Mouse (Mus musculus): ENCODE measurements around the gene Pdgfc.

The Pdgfc gene

DNA sequence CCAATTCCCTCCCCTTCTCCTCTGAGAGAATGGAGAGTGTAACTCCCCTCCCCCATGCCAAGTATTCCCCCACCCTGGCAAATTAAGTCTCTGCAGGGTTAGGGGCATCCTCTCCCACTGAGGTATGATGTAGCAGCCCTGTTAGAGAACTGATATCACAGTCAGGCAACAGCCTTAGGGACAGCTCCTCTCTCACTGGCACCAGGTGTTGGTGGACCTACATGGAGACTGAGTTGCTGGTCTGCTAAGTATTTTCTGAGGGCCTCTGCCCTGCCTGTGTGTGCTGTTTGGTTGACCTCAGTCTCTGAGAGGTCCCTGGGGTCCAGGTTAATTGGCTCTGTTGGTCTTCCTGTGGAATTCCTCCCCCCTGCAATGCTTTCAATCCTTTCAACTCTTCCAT lies 114.0 kb downstream of the Pdgfc start:
- DNase-seq (ENCODE audit: low spot score): no peak

- no peak for DNase-seq (ENCODE audit: low spot score)
These were observed 118.2 kb downstream of the Pdgfc start for GRCm38 (mm10) chr3:81154420-81154819.

DNA sequence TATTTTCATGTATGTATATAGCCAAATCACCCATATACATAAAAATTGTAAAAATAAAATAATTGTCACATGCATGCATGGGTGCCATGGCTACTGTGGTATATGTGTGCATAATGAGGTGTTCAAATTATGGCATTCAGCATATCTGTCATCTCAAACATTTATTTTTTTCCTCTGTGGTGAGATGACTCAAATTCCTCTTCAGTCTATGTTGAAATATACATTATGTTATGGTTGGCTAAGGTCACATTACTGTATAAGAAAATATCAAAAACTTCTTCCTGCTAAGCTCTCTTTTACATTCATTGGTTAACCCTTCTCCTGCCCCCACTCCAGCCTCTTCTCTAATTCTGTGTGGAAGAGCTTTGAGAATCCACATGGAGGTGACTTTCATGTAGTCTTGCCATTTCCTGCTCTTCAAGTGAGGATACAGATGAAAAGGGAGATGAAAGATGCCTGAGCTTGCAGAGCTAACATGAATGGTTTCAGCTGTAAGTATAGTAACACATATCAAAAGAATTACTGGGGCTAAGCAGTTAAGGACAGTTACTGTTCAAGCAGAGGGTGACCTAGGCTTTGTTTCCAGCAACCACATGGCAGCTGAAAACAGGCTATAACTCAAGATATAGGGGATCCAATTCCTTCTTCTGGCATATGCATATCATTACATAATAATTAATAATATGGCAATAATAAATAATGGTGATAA lies 124.4 kb downstream of the Pdgfc start:
- no peak for DNase-seq (ENCODE audit: low spot score)

- no peak for DNase-seq (ENCODE audit: low spot score)
These were observed 125.9 kb downstream of the Pdgfc start for GRCm38 (mm10) chr3:81162129-81162528.

DNA sequence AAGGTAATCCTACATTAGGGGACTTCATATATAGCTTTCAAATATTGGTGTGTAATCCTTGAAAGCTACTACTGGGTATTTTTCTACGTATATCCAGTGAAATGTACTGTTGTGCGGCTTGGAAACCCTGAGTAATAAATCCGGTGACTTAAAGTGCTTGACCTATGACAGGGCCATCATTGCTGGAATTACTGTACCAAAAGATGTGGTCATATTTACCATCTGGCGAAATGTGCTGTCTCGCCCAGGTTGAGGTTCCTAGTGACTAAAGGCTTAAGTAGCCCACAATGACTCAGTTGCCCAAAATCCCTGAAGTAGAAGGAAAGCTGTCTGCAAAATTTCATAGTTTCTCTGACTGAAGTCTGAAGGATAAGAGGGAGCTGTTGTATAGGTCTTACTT lies 127.9 kb downstream of the Pdgfc start:
- no peak for DNase-seq (ENCODE audit: low spot score)

- DNase-seq (ENCODE audit: low spot score): no peak
These were observed 134.0 kb downstream of the Pdgfc start for GRCm38 (mm10) chr3:81170073-81170809.

GRCm38 (mm10) chr3:81174832-81175231 lies 138.6 kb downstream of the Pdgfc start:
- DNase-seq (ENCODE audit: low spot score): no peak

- no peak for DNase-seq (ENCODE audit: low spot score)
These were observed 145.2 kb downstream of the Pdgfc start for GRCm38 (mm10) chr3:81181319-81182013.

DNA sequence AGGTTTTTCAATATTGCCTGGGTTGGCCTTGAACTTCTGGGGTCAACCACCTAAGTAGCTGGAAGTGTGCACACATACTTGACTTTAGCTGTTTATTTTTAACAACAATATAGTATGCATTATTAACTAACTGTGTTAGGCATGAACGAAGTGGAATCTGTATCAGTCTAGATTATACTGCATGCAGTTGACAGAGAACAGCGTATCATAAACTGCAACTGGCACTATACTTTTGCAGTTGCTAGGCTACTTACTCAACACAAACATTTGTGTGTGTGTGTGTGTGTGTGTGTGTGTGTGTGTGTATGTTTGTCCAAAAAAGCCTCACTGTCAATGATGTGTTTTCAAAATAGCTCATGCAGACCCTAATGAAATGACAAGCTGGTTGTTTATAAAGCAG lies 160.7 kb downstream of the Pdgfc start:
- no peak for DNase-seq (ENCODE audit: low spot score)

DNA sequence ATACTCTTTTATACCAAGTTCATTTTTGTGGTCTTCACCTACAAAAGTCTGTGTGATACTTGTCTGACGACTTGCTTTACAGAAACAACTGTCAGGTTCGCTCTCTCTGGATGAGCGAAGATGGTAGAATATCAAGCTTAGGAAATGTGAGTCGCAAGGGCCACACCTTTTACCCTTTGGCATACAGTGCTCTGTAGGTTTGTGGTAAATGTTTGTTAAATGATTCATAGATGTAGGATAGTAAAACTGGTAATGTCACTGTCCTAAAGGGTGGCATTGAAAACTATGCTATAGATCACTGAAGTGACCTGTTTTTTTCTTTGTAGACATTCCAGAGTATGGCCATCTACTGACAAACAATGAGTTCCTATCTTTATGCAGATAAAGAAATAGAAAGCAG lies 161.4 kb downstream of the Pdgfc start:
- no peak for DNase-seq (ENCODE audit: low spot score)

DNA sequence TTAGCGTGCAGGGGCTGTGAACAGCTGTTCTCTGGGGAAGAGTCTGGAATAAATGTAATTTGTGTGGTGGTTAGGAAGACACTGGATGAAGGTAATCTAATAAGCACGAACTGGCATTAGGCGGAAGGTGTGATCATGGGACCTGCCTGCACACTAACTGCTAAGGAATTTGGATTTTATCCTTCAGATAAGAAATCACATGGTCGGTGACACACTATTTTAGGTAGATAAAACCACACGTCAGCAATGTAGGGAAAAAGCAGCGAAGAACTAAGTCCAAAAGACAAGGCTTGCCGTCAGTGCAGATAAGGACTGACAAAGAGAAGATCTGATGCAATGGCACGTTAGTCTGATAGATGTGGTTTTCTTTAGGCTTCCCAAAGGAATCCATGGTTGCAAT lies 164.4 kb downstream of the Pdgfc start:
- no peak for DNase-seq (ENCODE audit: low spot score)

- no peak for DNase-seq (ENCODE audit: low spot score)
These were observed 169.0 kb downstream of the Pdgfc start for GRCm38 (mm10) chr3:81205201-81205600.

- no peak for DNase-seq (ENCODE audit: low spot score)
These were observed 172.0 kb downstream of the Pdgfc start for GRCm38 (mm10) chr3:81208246-81208645.

- DNase-seq (ENCODE audit: low spot score): no peak
These were observed 174.9 kb downstream of the Pdgfc start for GRCm38 (mm10) chr3:81211147-81211546.

GRCm38 (mm10) chr3:81211666-81212065 lies 175.4 kb downstream of the Pdgfc start:
- no peak for DNase-seq (ENCODE audit: low spot score)

DNA sequence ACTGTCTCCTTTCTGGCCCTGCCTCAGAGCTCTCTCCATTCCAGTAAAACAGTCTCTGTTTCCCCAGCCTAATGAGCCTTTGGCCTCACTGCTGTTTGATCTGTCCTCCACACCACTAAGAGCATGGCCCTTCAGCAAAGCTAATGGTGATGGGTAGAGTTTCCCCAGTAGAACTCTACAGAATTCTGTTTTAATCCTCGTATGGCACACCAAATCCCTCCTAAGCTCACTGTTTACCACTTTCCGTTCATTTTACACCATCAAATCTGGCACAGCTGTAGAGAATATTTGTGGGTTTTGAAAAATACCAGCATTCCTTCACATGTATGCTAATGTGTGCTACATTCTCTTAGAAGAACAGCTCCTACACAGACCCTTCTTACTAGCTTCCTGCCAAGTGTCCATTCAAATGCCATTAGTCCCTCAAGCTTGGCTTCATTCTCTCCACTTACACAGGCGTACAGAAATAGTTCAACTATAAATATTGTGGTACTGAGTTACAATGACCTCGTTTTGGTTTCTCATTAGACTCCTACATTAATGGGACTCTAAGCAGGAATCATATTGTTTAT lies 179.4 kb downstream of the Pdgfc start:
- no peak for DNase-seq (ENCODE audit: low spot score)

GRCm38 (mm10) chr3:81221682-81222081 lies 185.5 kb downstream of the Pdgfc start:
- no peak for DNase-seq (ENCODE audit: low spot score)

DNA sequence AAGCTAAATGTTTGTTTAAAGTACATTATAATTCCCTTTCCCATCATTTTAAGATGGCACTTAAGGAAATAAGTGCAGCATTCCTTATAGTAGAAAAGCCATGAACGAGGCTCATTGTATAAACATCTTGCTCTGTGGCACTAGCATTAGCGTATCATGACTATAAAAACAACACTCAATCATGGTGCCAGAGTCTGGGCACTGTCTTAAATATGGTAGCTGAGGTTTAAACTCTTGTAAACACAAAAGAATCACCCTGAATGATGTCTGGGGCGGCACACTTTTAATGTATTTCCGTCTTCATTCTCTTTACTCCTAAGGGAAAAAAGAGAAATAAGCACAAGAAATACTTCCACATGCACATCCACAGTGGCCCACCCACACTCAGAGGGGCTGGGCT lies 192.1 kb downstream of the Pdgfc start:
- no peak for DNase-seq (ENCODE audit: low spot score)

GRCm38 (mm10) chr3:81242697-81243590 lies 206.7 kb downstream of the Pdgfc start:
- no peak for DNase-seq (ENCODE audit: low spot score)

- DNase-seq (ENCODE audit: low spot score): no peak
These were observed 207.4 kb downstream of the Pdgfc start for GRCm38 (mm10) chr3:81243591-81243990.

DNA sequence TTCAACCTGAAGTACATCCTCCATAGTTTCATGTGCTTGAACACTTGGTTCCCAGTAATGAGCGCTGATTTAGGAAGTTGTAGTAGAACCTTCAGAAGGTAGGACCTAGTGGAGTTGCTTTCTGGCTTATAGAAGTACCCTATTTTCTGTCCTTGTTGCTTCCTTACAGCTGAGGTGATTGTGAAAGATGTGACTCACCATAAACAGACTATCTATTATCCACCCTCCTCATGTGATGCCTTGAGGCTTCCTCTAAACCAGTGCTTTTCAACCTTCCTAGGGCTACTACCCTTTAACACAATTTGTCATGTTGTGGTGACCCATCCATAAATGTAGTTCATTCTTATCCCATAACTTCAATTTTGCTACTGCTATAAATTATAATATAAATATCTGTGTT lies 226.6 kb downstream of the Pdgfc start:
- DNase-seq (ENCODE audit: low spot score): no peak

Measured in ovary, postnatal 14 days (tissue).